Mouse (Mus musculus) adrenal gland, adult 10 weeks (tissue): ENCODE measurements around the gene Cdca5. TPM values are rescaled to one million over a fixed set of nuclear protein-coding genes. Genes with fewer than 3 reads are reported as not detected.

ENCODE experiments used
- polyA plus RNA-seq: library from polyadenylated mRNA; stranded (reverse); fragments of 350-450 nt; fragmentation: Illumina TruSeq; extraction: RNeasy Lipid Tissue Mini Kit (QIAGEN cat#74804); gene quantifications from one replicate; pipeline ENCODE4 v1.2.3, GENCODE M21; 2014; ENCODE audit warnings: low read depth, low replicate concordance

Gene Cdca5
- polyA plus RNA-seq, 1 experiment from 2014 or later: 1.2 TPM

Other genes with a start within 250 kb of the Cdca5 start
- 4.1 TPM for gene Frmd8, start 209.7 kb upstream of the Cdca5 start, polyA plus RNA-seq
- 3.4 TPM for gene Slc25a45, start 207.2 kb upstream of the Cdca5 start, polyA plus RNA-seq
- not detected for gene Tigd3, start 190.8 kb upstream of the Cdca5 start, polyA plus RNA-seq
- gene Dpf2, start 172.0 kb upstream of the Cdca5 start, polyA plus RNA-seq: 8.1 TPM
- 1.7 TPM for gene Cdc42ep2, start 160.2 kb upstream of the Cdca5 start, polyA plus RNA-seq
- gene Pola2, start 120.8 kb upstream of the Cdca5 start, polyA plus RNA-seq: 3.7 TPM
- not detected for gene Slc22a20, start 98.8 kb upstream of the Cdca5 start, polyA plus RNA-seq
- 2.1 TPM for gene Capn1, start 69.1 kb upstream of the Cdca5 start, polyA plus RNA-seq
- gene Syvn1, start 38.4 kb upstream of the Cdca5 start, polyA plus RNA-seq: 0.82 TPM
- gene Mrpl49, start 27.2 kb upstream of the Cdca5 start, polyA plus RNA-seq: 39.2 TPM
- gene Fau, start 27.1 kb upstream of the Cdca5 start, polyA plus RNA-seq: 27.5 TPM
- gene Znhit2, start 23.8 kb upstream of the Cdca5 start, polyA plus RNA-seq: not detected
- 2.7 TPM for gene Tm7sf2, start 16.6 kb upstream of the Cdca5 start, polyA plus RNA-seq
- 7.1 TPM for gene Vps51, start 7.8 kb upstream of the Cdca5 start, polyA plus RNA-seq
- gene Tmem262, start 5.0 kb upstream of the Cdca5 start, polyA plus RNA-seq: not detected
- not detected for gene Gm28374, start 2.7 kb upstream of the Cdca5 start, polyA plus RNA-seq
- 1.5 TPM for gene Zfpl1, start within 50 bp of the Cdca5 start, polyA plus RNA-seq
- gene AC131692.1, start 9.4 kb downstream of the Cdca5 start, polyA plus RNA-seq: not detected
- gene Naaladl1, start 20.8 kb downstream of the Cdca5 start, polyA plus RNA-seq: not detected
- 0.70 TPM for gene Sac3d1, start 33.7 kb downstream of the Cdca5 start, polyA plus RNA-seq
- 4.0 TPM for gene Snx15, start 43.3 kb downstream of the Cdca5 start, polyA plus RNA-seq
- not detected for gene Batf2, start 56.0 kb downstream of the Cdca5 start, polyA plus RNA-seq
- 2.3 TPM for gene Arl2, start 56.6 kb downstream of the Cdca5 start, polyA plus RNA-seq
- gene Majin, start 99.4 kb downstream of the Cdca5 start, polyA plus RNA-seq: not detected
- not detected for gene Gpha2, start 141.4 kb downstream of the Cdca5 start, polyA plus RNA-seq
- gene Ppp2r5b, start 150.9 kb downstream of the Cdca5 start, polyA plus RNA-seq: 3.4 TPM
- not detected for gene Atg2a, start 156.7 kb downstream of the Cdca5 start, polyA plus RNA-seq
- gene Ehd1, start 191.7 kb downstream of the Cdca5 start, polyA plus RNA-seq: 14.9 TPM
- gene Cdc42bpg, start 221.5 kb downstream of the Cdca5 start, polyA plus RNA-seq: 2.4 TPM
- gene Men1, start 250.0 kb downstream of the Cdca5 start, polyA plus RNA-seq: 8.8 TPM